Mouse (Mus musculus) kidney, postnatal 4 days (tissue): ENCODE measurements around the gene Ntf3.

Experiments
- DNase-seq, 2 experiments: peaks; one replicate each; pipeline ENCODE4 v3.0.0; 2021; ENCODE audit warnings: mixed read lengths in 2 of 2

Gene Ntf3

GRCm38 (mm10) chr6:126102571-126102970 is 64.1 kb downstream of the Ntf3 start:
- no peak for DNase-seq

GRCm38 (mm10) chr6:126102007-126102406 is 64.7 kb downstream of the Ntf3 start:
- no peak for DNase-seq

GRCm38 (mm10) chr6:126100579-126100978 is 66.1 kb downstream of the Ntf3 start:
- no peak for DNase-seq

GRCm38 (mm10) chr6:126097471-126097870 is 69.2 kb downstream of the Ntf3 start:
- no peak for DNase-seq

DNA sequence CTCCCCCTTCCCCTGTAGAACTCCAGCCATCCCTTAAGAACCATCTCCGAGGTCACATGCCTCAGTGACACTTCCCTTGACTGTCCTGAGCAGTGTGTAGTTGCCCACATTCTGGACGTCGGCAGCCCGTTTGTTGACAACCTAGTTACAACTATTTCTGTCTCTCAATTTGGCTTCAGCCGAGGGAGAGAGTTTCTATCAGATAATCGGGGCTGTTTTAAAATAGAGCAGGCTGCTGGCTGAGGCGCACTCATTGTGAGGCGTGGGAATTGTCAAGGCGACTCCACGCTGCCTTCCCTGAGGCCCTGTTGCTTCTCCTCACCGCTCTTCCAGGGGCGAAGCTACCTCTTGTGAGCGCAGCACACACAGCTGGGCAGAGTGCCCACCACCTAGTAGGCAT is 70.6 kb downstream of the Ntf3 start:
- DNase-seq, result no peak

DNA sequence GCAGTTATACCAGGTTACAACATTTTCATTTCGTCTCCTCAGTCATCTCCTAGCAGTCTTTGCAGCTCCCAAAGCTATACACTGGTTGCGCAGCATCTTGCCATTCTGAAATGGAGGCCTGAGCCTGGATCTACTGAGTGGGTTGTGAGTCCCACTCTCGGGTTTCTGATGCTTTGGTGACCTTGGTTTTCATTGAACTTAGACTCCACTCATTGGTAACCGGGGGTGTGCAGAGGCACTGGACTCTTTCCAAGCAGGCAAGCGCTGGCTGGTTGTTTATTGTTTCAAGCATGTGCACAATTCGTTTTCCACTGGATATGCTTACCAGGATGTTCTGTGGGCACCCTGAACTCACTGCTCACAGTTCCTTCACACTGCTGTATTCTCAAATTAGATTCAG is 71.7 kb downstream of the Ntf3 start:
- DNase-seq, result no peak

GRCm38 (mm10) chr6:126092026-126092425 is 74.7 kb downstream of the Ntf3 start:
- no peak for DNase-seq

GRCm38 (mm10) chr6:126090063-126090462 is 76.6 kb downstream of the Ntf3 start:
- no peak for DNase-seq

DNA sequence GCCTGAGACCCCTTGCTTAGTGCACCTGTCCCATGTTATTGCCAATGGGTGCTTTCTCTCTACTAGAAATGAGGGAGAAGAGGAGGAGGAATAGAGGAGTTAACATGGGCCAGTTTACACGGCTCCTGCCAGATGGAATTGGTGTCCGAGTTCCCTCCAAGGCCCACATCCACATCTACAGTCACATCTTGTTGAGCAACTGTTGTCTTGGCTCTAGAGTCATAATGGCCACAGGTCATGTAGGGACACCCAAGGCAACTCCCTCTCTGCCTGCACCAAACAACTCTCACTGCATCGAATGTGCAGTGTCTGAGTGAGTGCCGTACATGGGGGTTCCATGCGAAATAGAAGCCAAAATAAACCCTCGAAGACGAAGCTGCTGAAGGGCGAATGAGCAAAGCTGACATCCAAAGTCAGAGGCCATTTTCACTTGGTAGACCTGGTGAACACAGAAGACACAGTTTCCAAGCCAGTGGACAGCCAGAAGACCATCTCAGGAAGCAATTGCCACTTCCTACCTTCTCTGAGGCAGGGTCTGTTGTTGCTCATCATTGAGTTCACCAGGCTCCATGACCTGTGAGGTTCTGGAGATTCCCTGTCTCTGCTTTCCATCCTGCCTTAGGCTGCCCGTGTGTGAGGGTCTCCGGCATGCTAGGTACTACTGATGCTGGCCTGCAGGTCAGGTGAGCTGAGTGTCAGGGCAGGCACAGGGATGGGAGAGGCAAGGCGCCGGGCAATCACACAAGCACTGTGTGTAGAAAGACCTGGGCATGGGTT is 78.0 kb downstream of the Ntf3 start:
- DNase-seq, result no peak

DNA sequence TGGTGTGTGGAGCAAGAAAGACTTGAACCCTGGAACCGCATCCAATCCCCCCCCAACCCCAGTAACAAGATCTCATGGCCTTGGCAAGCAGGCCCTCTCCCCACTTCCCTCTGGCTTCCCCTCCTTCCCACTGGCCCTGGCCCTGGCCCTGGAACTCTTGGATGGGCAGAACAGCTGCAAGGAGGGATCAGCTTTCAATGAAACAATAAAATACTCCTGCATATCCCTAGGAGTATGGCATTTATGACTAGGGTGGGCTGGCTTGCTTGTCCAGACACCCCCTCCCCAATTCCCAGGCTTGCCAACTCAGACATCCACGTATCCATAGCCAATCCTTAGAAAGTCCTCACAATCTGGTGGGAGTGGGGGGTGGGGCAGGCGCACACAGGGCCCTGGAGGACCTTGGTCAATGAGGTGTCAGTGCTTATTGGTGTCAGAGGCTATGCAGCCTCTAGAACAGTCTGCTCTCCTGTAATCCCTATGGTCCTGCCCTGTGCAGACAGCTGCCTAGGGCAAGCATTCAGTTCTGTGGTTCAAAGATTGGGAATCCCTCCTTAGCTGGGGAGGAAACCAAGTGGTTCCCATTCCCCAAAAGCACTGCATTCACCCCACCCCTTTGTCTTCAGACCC is 80.3 kb downstream of the Ntf3 start:
- DNase-seq, result no peak

- no peak for DNase-seq
Observed at GRCm38 (mm10) chr6:126080531-126080930, 86.2 kb downstream of the Ntf3 start.

- no peak for DNase-seq
Observed at GRCm38 (mm10) chr6:126057706-126058105, 109.0 kb downstream of the Ntf3 start.

GRCm38 (mm10) chr6:126053136-126053535 is 113.6 kb downstream of the Ntf3 start:
- DNase-seq, result no peak
